Mouse (Mus musculus): ENCODE measurements around the gene Svip.

The Svip gene

GRCm38 (mm10) chr7:52005511-52006295, at the start of gene Svip:
TSS of gene Svip (minus strand) at chr7:52006018.
- peak; percentile 42 to 60 for DNase-seq

- no peak for DNase-seq
Measured at GRCm38 (mm10) chr7:52037600-52038582, 32.1 kb upstream of the Svip start.

- no peak for DNase-seq
Measured at GRCm38 (mm10) chr7:52024050-52024626, 18.3 kb upstream of the Svip start.

GRCm38 (mm10) chr7:52022039-52022438, 16.2 kb upstream of the Svip start:
- DNase-seq = no peak

GRCm38 (mm10) chr7:52015628-52016027, 9.8 kb upstream of the Svip start, which contains the start of gene 1700015G11Rik:
TSS of gene 1700015G11Rik (minus strand) at chr7:52015728.
- DNase-seq = no peak

- DNase-seq = no peak
Measured at GRCm38 (mm10) chr7:52015180-52015579, 9.4 kb upstream of the Svip start.

GRCm38 (mm10) chr7:52013457-52013856, 7.6 kb upstream of the Svip start:
- DNase-seq = no peak

GRCm38 (mm10) chr7:52007138-52007537, 1.3 kb upstream of the Svip start:
- no peak for DNase-seq

GRCm38 (mm10) chr7:52006296-52006630, 445 bp upstream of the Svip start:
- no peak for DNase-seq

GRCm38 (mm10) chr7:51991020-51991419, 14.8 kb downstream of the Svip start:
- DNase-seq = no peak

- DNase-seq = no peak
Measured at GRCm38 (mm10) chr7:51986909-51987308, 18.9 kb downstream of the Svip start.

GRCm38 (mm10) chr7:51985763-51986162, 20.1 kb downstream of the Svip start:
- DNase-seq = no peak

- no peak for DNase-seq
Measured at GRCm38 (mm10) chr7:51982303-51982702, 23.5 kb downstream of the Svip start.

- no peak for DNase-seq
Measured at GRCm38 (mm10) chr7:51979271-51979670, 26.5 kb downstream of the Svip start.

- no peak for DNase-seq
Measured at GRCm38 (mm10) chr7:51975181-51975580, 30.6 kb downstream of the Svip start.

GRCm38 (mm10) chr7:51973526-51973925, 32.3 kb downstream of the Svip start:
- no peak for DNase-seq

GRCm38 (mm10) chr7:51973091-51973490, 32.7 kb downstream of the Svip start:
- DNase-seq = no peak

GRCm38 (mm10) chr7:51972252-51972855, 33.5 kb downstream of the Svip start:
- DNase-seq = peak in 1 of 2 experiments; percentile 3

GRCm38 (mm10) chr7:51969379-51969778, 36.4 kb downstream of the Svip start:
- no peak for DNase-seq

GRCm38 (mm10) chr7:51967581-51967980, 38.2 kb downstream of the Svip start:
- no peak for DNase-seq

GRCm38 (mm10) chr7:51964681-51965080, 41.1 kb downstream of the Svip start:
- DNase-seq = no peak

GRCm38 (mm10) chr7:51962219-51962952, 43.4 kb downstream of the Svip start:
- no peak for DNase-seq

All from thymus, postnatal 36 days (tissue).